Mouse (Mus musculus): Measurements from ENCODE around the gene Sirt7. TPM values are rescaled to one million over a fixed set of nuclear protein-coding genes. Genes with fewer than 3 reads are reported as not detected.

The Sirt7 gene
- polyA plus RNA-seq, 1 experiment: 84.1 TPM

DNA sequence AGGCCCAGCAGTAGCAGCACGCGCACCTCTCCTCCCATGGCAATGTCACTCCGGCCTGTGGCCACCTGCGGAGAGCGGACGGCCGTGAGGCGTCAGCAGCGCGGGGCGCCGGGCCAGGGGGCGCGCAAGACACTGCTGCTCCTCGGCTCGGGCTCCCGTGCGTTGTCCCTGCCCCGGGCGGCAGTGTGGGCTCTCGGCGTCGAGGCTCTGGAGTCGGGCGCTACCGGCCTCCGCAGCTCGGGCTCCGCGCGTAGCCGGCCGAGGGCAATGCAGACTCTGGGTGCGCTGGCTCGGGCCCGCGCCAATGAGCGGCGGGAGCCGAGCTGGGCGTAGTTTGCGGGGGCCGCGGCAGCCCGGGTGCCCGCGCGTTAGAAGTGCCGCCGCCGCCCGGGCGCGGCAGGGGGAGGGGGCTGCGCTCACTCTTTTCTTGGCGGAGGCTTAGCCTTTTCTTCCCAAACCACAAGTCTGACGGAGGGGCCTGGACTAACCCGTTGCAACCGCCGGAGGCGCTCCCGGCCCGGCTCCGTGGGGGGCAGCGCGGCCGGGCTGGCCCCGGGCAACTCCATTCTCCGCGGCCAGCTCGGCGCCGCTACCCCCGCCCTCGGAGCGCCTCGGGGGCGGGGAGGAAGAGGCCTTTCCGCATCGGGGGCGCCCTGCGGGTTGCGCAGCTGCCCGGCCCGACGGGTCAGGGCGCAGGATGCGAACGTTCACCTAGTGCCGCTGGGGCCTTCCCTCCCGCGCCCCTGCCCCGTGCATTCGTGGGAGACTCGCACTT is 35.4 kb upstream of the Sirt7 start:
- WGBS: under 1% methylated on average over 94 of the region's 95 CpGs
- TF ChIP-seq POLR2A (IDR thresholded peaks at IDR 0.05; ENCODE audit: borderline replicate concordance, extremely low read depth, low read depth, low read length) (no peak), CTCF (IDR thresholded peaks at IDR 0.05; ENCODE audit: insufficient read depth, low read length) (no peak)
- peak overlapping the region; percentile 42 for H3K4me3 ChIP-seq (replicated peaks; ENCODE audit: extremely low read depth, low read depth, low read length)
- DNase-seq: peak; percentile 35
- H3K4me1 ChIP-seq (ENCODE audit: control insufficient read depth, insufficient read depth, low read length): 0 out of 2 replicates have a peak, but pooled peaks cover 2% of the 10 kb centered on the region

DNA sequence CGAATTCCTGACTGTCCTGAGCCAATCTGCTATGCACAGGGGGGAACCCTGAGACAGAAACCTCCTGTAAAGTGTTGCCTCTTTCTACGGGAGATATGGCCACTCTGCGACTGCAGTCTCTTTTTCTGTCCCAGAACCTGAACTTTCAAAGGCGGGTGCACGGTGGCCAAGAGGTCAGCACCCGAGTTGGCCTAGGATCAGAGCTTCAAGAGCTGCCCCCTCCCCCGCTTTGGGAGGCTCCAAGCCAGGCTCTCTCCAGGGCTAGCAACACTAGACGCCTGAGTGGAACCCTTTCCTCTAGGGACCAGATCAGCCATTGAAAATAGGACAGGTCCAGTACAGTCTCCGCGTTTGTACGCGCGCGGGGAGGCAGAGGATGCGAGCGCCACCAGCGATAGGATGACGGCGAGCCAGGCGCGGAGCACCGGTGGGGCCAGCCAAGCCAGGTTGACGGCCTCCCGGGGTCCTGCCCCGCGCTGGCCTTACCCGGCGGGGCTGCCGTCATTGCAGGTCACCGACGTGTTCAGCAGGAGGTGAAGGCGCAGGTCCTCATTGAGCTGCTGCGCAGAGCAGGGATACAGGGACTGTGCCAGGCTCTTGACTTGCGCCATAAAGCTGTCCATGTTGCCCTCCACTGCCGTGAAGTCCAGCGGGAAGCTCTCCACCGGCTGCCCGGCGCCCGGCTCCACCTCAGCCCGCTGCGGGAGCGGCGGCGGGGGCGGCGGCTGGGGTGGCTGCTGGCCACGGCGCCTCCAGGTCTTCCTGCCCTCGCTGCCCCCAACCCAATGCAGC is 34.7 kb upstream of the Sirt7 start:
- DNase-seq: peak; percentile 48
- WGBS: 3% methylated on average over 50 of the region's 50 CpGs
- peak overlapping the region; percentile 42 for H3K4me3 ChIP-seq (replicated peaks; ENCODE audit: extremely low read depth, low read depth, low read length)

GRCm38 (mm10) chr11:120658876-120659410 is 33.9 kb upstream of the Sirt7 start:
- 5% methylated on average over 24 of the region's 24 CpGs for WGBS
- TF ChIP-seq POLR2A (IDR thresholded peaks at IDR 0.05; ENCODE audit: borderline replicate concordance, extremely low read depth, low read depth, low read length) (no peak), CTCF (IDR thresholded peaks at IDR 0.05; ENCODE audit: insufficient read depth, low read length) (peak; percentile 66)

More for the DNA sequence above, 34.7 kb upstream of the Sirt7 start:
- H3K4me1 ChIP-seq (ENCODE audit: control insufficient read depth, insufficient read depth, low read length): 0 out of 2 replicates have a peak, but pooled peaks cover 2% of the 10 kb centered on the region
- TF ChIP-seq CTCF (IDR thresholded peaks at IDR 0.05; ENCODE audit: insufficient read depth, low read length) (no peak), POLR2A (IDR thresholded peaks at IDR 0.05; ENCODE audit: borderline replicate concordance, extremely low read depth, low read depth, low read length) (no peak)

GRCm38 (mm10) chr11:120657301-120657700 is 32.3 kb upstream of the Sirt7 start:
- no peak for DNase-seq
- 86% methylated on average over 4 of the region's 4 CpGs for WGBS
- H3K4me1 ChIP-seq (ENCODE audit: control insufficient read depth, insufficient read depth, low read length): 0 out of 2 replicates have a peak, but pooled peaks cover 2% of the 10 kb centered on the region
- H3K4me3 ChIP-seq (replicated peaks; ENCODE audit: extremely low read depth, low read depth, low read length): no peak overlapping the region
- TF ChIP-seq CTCF (IDR thresholded peaks at IDR 0.05; ENCODE audit: insufficient read depth, low read length) (no peak), POLR2A (IDR thresholded peaks at IDR 0.05; ENCODE audit: borderline replicate concordance, extremely low read depth, low read depth, low read length) (no peak)

More at GRCm38 (mm10) chr11:120658876-120659410, 33.9 kb upstream of the Sirt7 start:
- DNase-seq: peak; percentile 83
- 0 out of 2 replicates have a peak, but pooled peaks cover 2% of the 10 kb centered on the region for H3K4me1 ChIP-seq (ENCODE audit: control insufficient read depth, insufficient read depth, low read length)
- no peak overlapping the region for H3K4me3 ChIP-seq (replicated peaks; ENCODE audit: extremely low read depth, low read depth, low read length)

- H3K4me3 ChIP-seq (replicated peaks; ENCODE audit: extremely low read depth, low read depth, low read length): no peak overlapping the region
- H3K4me1 ChIP-seq (ENCODE audit: control insufficient read depth, insufficient read depth, low read length): no peaks in the 10 kb centered on the region
- 68% methylated on average over 3 of the region's 3 CpGs for WGBS
- no peak for DNase-seq
- no peak for TF ChIP-seq CTCF (IDR thresholded peaks at IDR 0.05; ENCODE audit: insufficient read depth, low read length)
Observed at GRCm38 (mm10) chr11:120654741-120655140, 29.7 kb upstream of the Sirt7 start.

DNA sequence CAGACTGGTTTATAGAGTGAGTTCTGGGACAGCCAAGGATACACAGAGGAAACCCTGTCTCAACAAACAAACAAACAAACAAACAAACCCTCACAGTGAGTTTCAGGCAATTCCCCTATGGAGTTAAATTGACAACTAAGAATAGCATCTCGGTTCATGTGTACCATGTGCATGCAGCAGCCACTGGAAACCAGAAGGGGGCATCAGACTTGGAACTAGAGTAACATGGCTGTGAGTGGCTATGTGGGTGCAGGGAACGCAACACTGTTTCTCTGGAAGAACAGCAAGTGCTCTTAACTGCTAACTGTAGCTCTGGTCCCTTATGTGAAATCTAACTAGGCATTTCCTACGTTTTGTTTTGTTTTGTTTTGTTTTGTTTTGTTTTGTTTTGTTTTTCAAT is 26.8 kb upstream of the Sirt7 start:
- WGBS: 64% methylated on average over 3 of the region's 3 CpGs
- TF ChIP-seq POLR2A (IDR thresholded peaks at IDR 0.05; ENCODE audit: borderline replicate concordance, extremely low read depth, low read depth, low read length) (no peak), CTCF (IDR thresholded peaks at IDR 0.05; ENCODE audit: insufficient read depth, low read length) (0 out of 2 replicates have a peak, but pooled peaks have one; percentile 18)
- DNase-seq: no peak
- H3K4me1 ChIP-seq (ENCODE audit: control insufficient read depth, insufficient read depth, low read length): no peaks in the 10 kb centered on the region
- H3K4me3 ChIP-seq (replicated peaks; ENCODE audit: extremely low read depth, low read depth, low read length): no peak overlapping the region

GRCm38 (mm10) chr11:120648001-120648476 is 23.0 kb upstream of the Sirt7 start, which contains the start of gene Myadml2:
Gene Myadml2 (minus strand): TSS chr11:120648158.
- Histone ChIP-seq H3K4me3 (replicated peaks; ENCODE audit: extremely low read depth, low read depth, low read length) (peak within 1 kb of the TSS; percentile 40), H3K4me1 (ENCODE audit: control insufficient read depth, insufficient read depth, low read length) (0 out of 2 replicates have a peak, but pooled peaks cover 2% of the 10 kb centered on the region)
- TF ChIP-seq POLR2A (IDR thresholded peaks at IDR 0.05; ENCODE audit: borderline replicate concordance, extremely low read depth, low read depth, low read length) (no peak), CTCF (IDR thresholded peaks at IDR 0.05; ENCODE audit: insufficient read depth, low read length) (no peak)
- WGBS: 11% methylated on average over 13 of the region's 13 CpGs
- no peak for DNase-seq

- H3K4me1 ChIP-seq (ENCODE audit: control insufficient read depth, insufficient read depth, low read length): 0 out of 2 replicates have a peak, but pooled peaks cover 3% of the 10 kb centered on the region
- DNase-seq: no peak
- H3K4me3 ChIP-seq (replicated peaks; ENCODE audit: extremely low read depth, low read depth, low read length): no peak overlapping the region
- 79% methylated on average over 35 of the region's 35 CpGs for WGBS
- TF ChIP-seq POLR2A (IDR thresholded peaks at IDR 0.05; ENCODE audit: borderline replicate concordance, extremely low read depth, low read depth, low read length) (no peak), CTCF (IDR thresholded peaks at IDR 0.05; ENCODE audit: insufficient read depth, low read length) (no peak)
Observed at GRCm38 (mm10) chr11:120647047-120647830, 22.2 kb upstream of the Sirt7 start.

Data from lung, adult 2 months (tissue).